Mouse (Mus musculus): ENCODE results near the gene 2510002D24Rik.
"Not testable (repeated sequence)": the region's sequence is repeated elsewhere in the genome, so short reads cannot be mapped to it uniquely, and the experiment has no call there.

Gene 2510002D24Rik

GRCm38 (mm10) chr16:18849521-18850190 lies 13.3 kb downstream of the 2510002D24Rik start:
- not testable (repeated sequence) for DNase-seq (ENCODE audit: low read depth, low spot score)

GRCm38 (mm10) chr16:18858551-18858950 lies 22.2 kb downstream of the 2510002D24Rik start:
- no peak for DNase-seq (ENCODE audit: low read depth, low spot score)

GRCm38 (mm10) chr16:18860186-18860585 lies 23.8 kb downstream of the 2510002D24Rik start:
- DNase-seq (ENCODE audit: low read depth, low spot score), result no peak

GRCm38 (mm10) chr16:18870495-18870894 lies 34.1 kb downstream of the 2510002D24Rik start:
- not testable (repeated sequence) for DNase-seq (ENCODE audit: low read depth, low spot score)

- no peak for DNase-seq (ENCODE audit: low read depth, low spot score)
These were observed 39.7 kb downstream of the 2510002D24Rik start for GRCm38 (mm10) chr16:18876091-18876441.

GRCm38 (mm10) chr16:18876442-18877308 lies 40.3 kb downstream of the 2510002D24Rik start, which contains the start of the genes Mrpl40 and Hira:
Gene Mrpl40, minus strand, starts transcription at chr16:18876862.
Gene Hira, plus strand, starts transcription at chr16:18877037.
- DNase-seq (ENCODE audit: low read depth, low spot score), result peak; percentile 82

- DNase-seq (ENCODE audit: low read depth, low spot score), result peak; percentile 33
These were observed 41.2 kb downstream of the 2510002D24Rik start for GRCm38 (mm10) chr16:18877386-18878090.

GRCm38 (mm10) chr16:18878091-18878720 lies 41.8 kb downstream of the 2510002D24Rik start:
- peak; percentile 21 for DNase-seq (ENCODE audit: low read depth, low spot score)

GRCm38 (mm10) chr16:18884044-18884443 lies 47.7 kb downstream of the 2510002D24Rik start:
- DNase-seq (ENCODE audit: low read depth, low spot score), result no peak
